Mouse (Mus musculus): ENCODE results near the gene Leng9. TPM values are rescaled to one million over a fixed set of nuclear protein-coding genes. Genes with fewer than 3 reads are reported as not detected.

Leng9 gene
- 9.5 and 17.9 TPM in 2 replicates for polyA plus RNA-seq (2012; rRNA removed)

GRCm38 (mm10) chr7:4150059-4150541, at the start of gene Leng9:
Gene Leng9 (minus strand): TSS chr7:4150374.

GRCm38 (mm10) chr7:4164090-4164910, 14.1 kb upstream of the Leng9 start, which contains the start of gene Cdc42ep5:
Gene Cdc42ep5 (minus strand): TSS chr7:4164860.

GRCm38 (mm10) chr7:4136771-4137531, 13.2 kb downstream of the Leng9 start, which contains the start of gene Leng8:
Gene Leng8 (plus strand): TSS chr7:4137039.

GRCm38 (mm10) chr7:4119344-4119902, 30.8 kb downstream of the Leng9 start, which contains the start of gene Ttyh1:
Gene Ttyh1 (plus strand): TSS chr7:4119408.

Other genes starting within 250 kb of the Leng9 start
- 0.73 and 1.1 TPM in 2 replicates for gene Lilra6, start 234.9 kb downstream of the Leng9 start, polyA plus RNA-seq (2012; rRNA removed)
- gene Lair1, start 87.2 kb downstream of the Leng9 start, polyA plus RNA-seq (2012; rRNA removed), result 0.63 and 1.0 TPM in 2 replicates
- 15.0 and 19.9 TPM in 2 replicates for gene Ttyh1, start 31.0 kb downstream of the Leng9 start, polyA plus RNA-seq (2012; rRNA removed)
- gene Leng8, start 13.3 kb downstream of the Leng9 start, polyA plus RNA-seq (2012; rRNA removed), result 169 and 258 TPM in 2 replicates
- 218 and 343 TPM in 2 replicates for gene Cdc42ep5, start 14.5 kb upstream of the Leng9 start, polyA plus RNA-seq (2012; rRNA removed)
- 0.05 and 0.17 TPM in 2 replicates for gene Lilra5, start 87.4 kb upstream of the Leng9 start, polyA plus RNA-seq (2012; rRNA removed)
- gene Ncr1, start 187.3 kb upstream of the Leng9 start, polyA plus RNA-seq (2012; rRNA removed), result 0.08 TPM in 1 of 2 replicates, not detected in the other
- not detected in 2 replicates for gene Gp6, start 247.4 kb upstream of the Leng9 start, polyA plus RNA-seq (2012; rRNA removed)

All from stomach, adult 2 months (tissue).